Mouse (Mus musculus): ENCODE measurements around the gene Gdf11. TPM values are rescaled to one million over a fixed set of nuclear protein-coding genes. Genes with fewer than 3 reads are reported as not detected.

Gene Gdf11
- polyA plus RNA-seq, 1 experiment from 2014 or later = 6.1 TPM

GRCm38 (mm10) chr10:128890383-128891295 lies 879 bp downstream of the Gdf11 start:
- Histone ChIP-seq H3K4me3 (replicated peaks) (peak overlapping the region; percentile 77), H3K27me3 (peaks cover 1% of the 10 kb centered on the region; the same call in 1 of the 2 replicates), H3K4me2 (replicated peaks) (peak overlapping the region; percentile 86), H3K9ac (peak overlapping the region; percentile 72), H3K27ac (replicated peaks) (peak overlapping the region; percentile 89), H3K9me3 (replicated peaks) (no peaks in the 10 kb centered on the region), H3K4me1 (peaks cover 37% of the 10 kb centered on the region), H3K36me3 (peaks cover 9% of the 10 kb centered on the region; the same call in 1 of the 2 replicates)
- no peak for ATAC-seq (ENCODE audit: insufficient number of reproducible peaks, low FRiP score, low TSS enrichment, low read depth)
- WGBS = under 1% methylated on average over 40 of the region's 40 CpGs

GRCm38 (mm10) chr10:128889846-128890245 lies 1.7 kb downstream of the Gdf11 start:
- Histone ChIP-seq H3K4me2 (replicated peaks) (peak overlapping the region; percentile 86), H3K9ac (no peak overlapping the region), H3K9me3 (replicated peaks) (no peaks in the 10 kb centered on the region), H3K27ac (replicated peaks) (0 out of 2 replicates have a peak overlapping the region, but pooled peaks have one; percentile 23), H3K27me3 (no peaks in the 10 kb centered on the region), H3K4me3 (replicated peaks) (peak overlapping the region; percentile 77), H3K36me3 (peaks cover 17% of the 10 kb centered on the region), H3K4me1 (peaks cover 37% of the 10 kb centered on the region)
- ATAC-seq (ENCODE audit: insufficient number of reproducible peaks, low FRiP score, low TSS enrichment, low read depth) = no peak
- 38% methylated on average over 1 of the region's 2 CpGs for WGBS

- no peaks in the 10 kb centered on the region for H3K9me3 ChIP-seq (replicated peaks)
- H3K4me2 ChIP-seq (replicated peaks) = peak overlapping the region; percentile 86
- peak; percentile 24 for ATAC-seq (ENCODE audit: insufficient number of reproducible peaks, low FRiP score, low TSS enrichment, low read depth)
- H3K4me1 ChIP-seq = peaks cover 37% of the 10 kb centered on the region
- 2% methylated on average over 7 of the region's 7 CpGs for WGBS
- peak overlapping the region; percentile 30 for H3K4me3 ChIP-seq (replicated peaks)
- peaks cover 22% of the 10 kb centered on the region for H3K36me3 ChIP-seq
- 0 out of 2 replicates have a peak overlapping the region, but pooled peaks have one; percentile 23 for H3K27ac ChIP-seq (replicated peaks)
- H3K27me3 ChIP-seq = no peaks in the 10 kb centered on the region
- no peak overlapping the region for H3K9ac ChIP-seq
Observed at GRCm38 (mm10) chr10:128888941-128889827, 2.3 kb downstream of the Gdf11 start.

- Histone ChIP-seq H3K9ac (no peak overlapping the region), H3K4me1 (peaks cover 4% of the 10 kb centered on the region; the same call in 1 of the 2 replicates), H3K27ac (replicated peaks) (no peak overlapping the region), H3K9me3 (replicated peaks) (no peaks in the 10 kb centered on the region), H3K27me3 (no peaks in the 10 kb centered on the region), H3K36me3 (peaks cover 41% of the 10 kb centered on the region), H3K4me2 (replicated peaks) (no peak overlapping the region), H3K4me3 (replicated peaks) (no peak overlapping the region)
- no peak for ATAC-seq (ENCODE audit: insufficient number of reproducible peaks, low FRiP score, low TSS enrichment, low read depth)
- WGBS = 90% methylated on average over 5 of the region's 5 CpGs
Observed at GRCm38 (mm10) chr10:128882067-128882466, 9.5 kb downstream of the Gdf11 start.

GRCm38 (mm10) chr10:128878811-128879210 lies 12.7 kb downstream of the Gdf11 start:
- Histone ChIP-seq H3K36me3 (peaks cover 44% of the 10 kb centered on the region), H3K27me3 (no peaks in the 10 kb centered on the region), H3K4me1 (no peaks in the 10 kb centered on the region), H3K4me3 (replicated peaks) (no peak overlapping the region), H3K9me3 (replicated peaks) (no peaks in the 10 kb centered on the region), H3K4me2 (replicated peaks) (no peak overlapping the region), H3K27ac (replicated peaks) (no peak overlapping the region), H3K9ac (no peak overlapping the region)
- ATAC-seq (ENCODE audit: insufficient number of reproducible peaks, low FRiP score, low TSS enrichment, low read depth) = no peak
- 86% methylated on average over 2 of the region's 2 CpGs for WGBS

GRCm38 (mm10) chr10:128878291-128878690 lies 13.2 kb downstream of the Gdf11 start:
- no peaks in the 10 kb centered on the region for H3K27me3 ChIP-seq

GRCm38 (mm10) chr10:128870341-128870740 lies 21.2 kb downstream of the Gdf11 start:
- no peak for ATAC-seq (ENCODE audit: insufficient number of reproducible peaks, low FRiP score, low TSS enrichment, low read depth)
- H3K27ac ChIP-seq (replicated peaks) = no peak overlapping the region
- H3K27me3 ChIP-seq = no peaks in the 10 kb centered on the region
- H3K4me3 ChIP-seq (replicated peaks) = no peak overlapping the region
- no peak overlapping the region for H3K9ac ChIP-seq
- no peaks in the 10 kb centered on the region for H3K4me1 ChIP-seq
- H3K9me3 ChIP-seq (replicated peaks) = no peaks in the 10 kb centered on the region
- WGBS = 82% methylated on average over 3 of the region's 3 CpGs
- H3K4me2 ChIP-seq (replicated peaks) = no peak overlapping the region
- H3K36me3 ChIP-seq = peaks cover 57% of the 10 kb centered on the region

More at GRCm38 (mm10) chr10:128878291-128878690, 13.2 kb downstream of the Gdf11 start:
- H3K36me3 ChIP-seq = peaks cover 50% of the 10 kb centered on the region
- no peak overlapping the region for H3K27ac ChIP-seq (replicated peaks)
- no peak for ATAC-seq (ENCODE audit: insufficient number of reproducible peaks, low FRiP score, low TSS enrichment, low read depth)
- no peaks in the 10 kb centered on the region for H3K9me3 ChIP-seq (replicated peaks)
- no peak overlapping the region for H3K4me3 ChIP-seq (replicated peaks)
- no peaks in the 10 kb centered on the region for H3K4me1 ChIP-seq
- H3K9ac ChIP-seq = no peak overlapping the region
- H3K4me2 ChIP-seq (replicated peaks) = no peak overlapping the region

GRCm38 (mm10) chr10:128866518-128866917 lies 25.0 kb downstream of the Gdf11 start:
- Histone ChIP-seq H3K9ac (no peak overlapping the region), H3K4me1 (no peaks in the 10 kb centered on the region), H3K4me2 (replicated peaks) (no peak overlapping the region), H3K27ac (replicated peaks) (no peak overlapping the region), H3K9me3 (replicated peaks) (no peaks in the 10 kb centered on the region), H3K27me3 (no peaks in the 10 kb centered on the region), H3K36me3 (peaks cover 34% of the 10 kb centered on the region), H3K4me3 (replicated peaks) (no peak overlapping the region)
- 96% methylated on average over 1 of the region's 1 CpGs for WGBS
- no peak for ATAC-seq (ENCODE audit: insufficient number of reproducible peaks, low FRiP score, low TSS enrichment, low read depth)

GRCm38 (mm10) chr10:128866042-128866441 lies 25.5 kb downstream of the Gdf11 start:
- 86% methylated on average over 3 of the region's 3 CpGs for WGBS
- H3K9ac ChIP-seq = no peak overlapping the region
- no peak overlapping the region for H3K4me3 ChIP-seq (replicated peaks)
- H3K9me3 ChIP-seq (replicated peaks) = no peaks in the 10 kb centered on the region
- H3K4me2 ChIP-seq (replicated peaks) = no peak overlapping the region
- H3K27ac ChIP-seq (replicated peaks) = no peak overlapping the region
- ATAC-seq (ENCODE audit: insufficient number of reproducible peaks, low FRiP score, low TSS enrichment, low read depth) = no peak
- no peaks in the 10 kb centered on the region for H3K4me1 ChIP-seq
- no peaks in the 10 kb centered on the region for H3K27me3 ChIP-seq
- peaks cover 31% of the 10 kb centered on the region for H3K36me3 ChIP-seq

GRCm38 (mm10) chr10:128861176-128861575 lies 30.3 kb downstream of the Gdf11 start:
- Histone ChIP-seq H3K4me3 (replicated peaks) (no peak overlapping the region), H3K4me2 (replicated peaks) (no peak overlapping the region), H3K4me1 (no peaks in the 10 kb centered on the region), H3K9ac (no peak overlapping the region), H3K9me3 (replicated peaks) (no peaks in the 10 kb centered on the region), H3K27ac (replicated peaks) (no peak overlapping the region), H3K36me3 (peaks cover 32% of the 10 kb centered on the region), H3K27me3 (no peaks in the 10 kb centered on the region)
- no peak for ATAC-seq (ENCODE audit: insufficient number of reproducible peaks, low FRiP score, low TSS enrichment, low read depth)

- Histone ChIP-seq H3K27ac (replicated peaks) (no peak overlapping the region), H3K4me3 (replicated peaks) (no peak overlapping the region), H3K4me1 (no peaks in the 10 kb centered on the region), H3K9ac (no peak overlapping the region), H3K27me3 (no peaks in the 10 kb centered on the region), H3K36me3 (peaks cover 54% of the 10 kb centered on the region), H3K4me2 (replicated peaks) (no peak overlapping the region), H3K9me3 (replicated peaks) (no peaks in the 10 kb centered on the region)
- no peak for ATAC-seq (ENCODE audit: insufficient number of reproducible peaks, low FRiP score, low TSS enrichment, low read depth)
- 61% methylated on average over 3 of the region's 3 CpGs for WGBS
Observed at GRCm38 (mm10) chr10:128850339-128850738, 41.2 kb downstream of the Gdf11 start.

Measured in embryonic facial prominence, embryonic 15.5 days (tissue).